Mouse (Mus musculus) liver, postnatal 0 days (tissue): ENCODE measurements at regions not wholly inside any gene's neighbourhood (a gene's known extent, or its start where the extent isn't known, plus 50 kb on each side); places are given as distances from the start of the nearest gene placed in this dataset.

Source experiments
- CTCF ChIP-seq: sonication (generic); IDR thresholded peaks from 2 replicates; pipeline ENCODE4 v1.5.1; 2016; ENCODE audit warnings: antibody characterized with exemption, low read depth
- EP300 ChIP-seq: IDR thresholded peaks from 2 replicates; pipeline ENCODE4 v1.6.1; 2016; ENCODE audit warnings: antibody characterized with exemption, low read depth, mild to moderate bottlenecking

GRCm38 (mm10) chr10:24453507-24453906 lies 141.7 kb upstream of the Ccn2 start:
- TF ChIP-seq CTCF (no peak), EP300 (no peak)
